Mouse (Mus musculus) olfactory bulb, adult 2 months (tissue): ENCODE results near the gene Leo1.

Experiments used
- CTCF ChIP-seq: fragments of 200-500 bp; IDR thresholded peaks from 2 replicates; pipeline ENCODE4 v1.5.1; 2012; ENCODE audit warnings: low read depth, mild to moderate bottlenecking, low read length, moderate library complexity; ENCODE audit not compliant: insufficient read depth
- POLR2A ChIP-seq: fragments of 200-500 bp; IDR thresholded peaks from 2 replicates; pipeline ENCODE4 v1.6.1; 2012; ENCODE audit warnings: mild to moderate bottlenecking, low read depth, low read length, moderate library complexity; ENCODE audit not compliant: insufficient read depth

DNA sequence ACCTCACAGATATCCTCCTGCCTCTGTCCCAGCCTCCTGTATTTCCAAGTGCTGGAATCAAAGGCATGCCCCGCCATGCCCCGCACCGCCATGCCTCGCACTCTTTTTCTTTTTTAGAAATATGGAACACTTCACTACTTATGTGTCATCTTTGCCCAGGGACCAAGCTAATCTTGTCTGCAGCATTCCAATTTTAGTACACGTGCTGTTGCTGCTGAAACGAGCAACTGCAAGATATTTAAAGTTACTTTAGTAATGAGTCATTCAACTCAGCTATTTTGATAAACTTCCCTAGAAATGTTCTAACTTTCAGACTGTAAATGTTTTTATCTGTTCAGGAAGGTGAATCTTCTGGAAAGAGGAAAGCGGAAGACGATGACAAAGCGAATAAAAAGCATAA lies 24.5 kb downstream of the Leo1 start:
- TF ChIP-seq POLR2A (no peak), CTCF (no peak)
